Mouse (Mus musculus) stomach, postnatal 0 days (tissue): ENCODE results near the gene Clspn. TPM values are rescaled to one million over a fixed set of nuclear protein-coding genes. Genes with fewer than 3 reads are reported as not detected.

Experiments used
- ATAC-seq: fragments of 200-750 bp; cut with Nextera tagmentation; 2 replicates; pipeline ENCODE4 v1.8.0; 2017; ENCODE audit not compliant: low FRiP score, low TSS enrichment
- DNase-seq: peaks from one replicate; pipeline ENCODE4 v3.0.0-alpha.2; 2016; ENCODE audit warnings: low spot score
- H3K27ac ChIP-seq: fragments of 300-500 bp; sonication (generic); replicated peaks from 2 replicates; pipeline ENCODE4 v1.5.1; 2014; ENCODE audit warnings: mild to moderate bottlenecking, control low read depth
- H3K27me3 ChIP-seq: fragments of 300-500 bp; sonication (generic); 2 replicates; pipeline ENCODE4 v1.6.1; 2014; ENCODE audit warnings: low read length; ENCODE audit not compliant: control insufficient read depth, insufficient read depth
- H3K36me3 ChIP-seq: fragments of 300-500 bp; sonication (generic); 2 replicates; pipeline ENCODE4 v1.6.1; 2014; ENCODE audit warnings: low read length, mixed read lengths; ENCODE audit not compliant: control insufficient read depth, insufficient read depth
- H3K4me1 ChIP-seq: fragments of 300-500 bp; sonication (generic); replicated peaks from 2 replicates; pipeline ENCODE4 v1.6.1; 2014; ENCODE audit warnings: antibody characterized with exemption; ENCODE audit not compliant: control insufficient read depth, insufficient read depth
- H3K4me2 ChIP-seq: fragments of 300-500 bp; sonication (generic); replicated peaks from 2 replicates; pipeline ENCODE4 v1.6.1; 2014; ENCODE audit warnings: low read depth, mild to moderate bottlenecking, control low read depth, moderate library complexity
- H3K4me3 ChIP-seq: fragments of 300-500 bp; sonication (generic); 2 replicates; pipeline ENCODE4 v1.5.1; 2014; ENCODE audit warnings: low read depth, low read length, control low read depth
- H3K9ac ChIP-seq: fragments of 300-500 bp; sonication (generic); 2 replicates; pipeline ENCODE4 v1.6.1; 2014; ENCODE audit warnings: mild to moderate bottlenecking, low read length, control low read depth, mixed read lengths
- H3K9me3 ChIP-seq: fragments of 300-500 bp; sonication (generic); 2 replicates; pipeline ENCODE4 v1.6.1; 2016; ENCODE audit warnings: low read length; ENCODE audit not compliant: control insufficient read depth
- CTCF ChIP-seq: IDR thresholded peaks from 2 replicates; pipeline ENCODE4 v1.5.1; 2016; ENCODE audit warnings: antibody characterized with exemption, low read depth, mild to moderate bottlenecking, moderate library complexity
- EP300 ChIP-seq: optimal IDR thresholded peaks from 2 replicates; pipeline ENCODE3; 2016; ENCODE audit warnings: antibody characterized with exemption
- WGBS: fragments of 180-500 bp; shearing (Covaris S2); extraction: QIAGEN DNeasy Blood & Tissue Kit; methylation state at CpG from one replicate; pipeline ENCODE4 v1.1.7; 2014; 5-methylcytosine and 5-hydroxymethylcytosine counted together
- polyA plus RNA-seq: library from polyadenylated mRNA; unstranded; fragments of >200 nt; fragmentation: Nextera tagmentation; extraction: Ambion mirVana; gene quantifications from 2 replicates; pipeline ENCODE4 v1.2.1, GENCODE M21; 2015

The Clspn gene
- polyA plus RNA-seq, 1 experiment from 2014 or later, result 8.9 TPM

DNA sequence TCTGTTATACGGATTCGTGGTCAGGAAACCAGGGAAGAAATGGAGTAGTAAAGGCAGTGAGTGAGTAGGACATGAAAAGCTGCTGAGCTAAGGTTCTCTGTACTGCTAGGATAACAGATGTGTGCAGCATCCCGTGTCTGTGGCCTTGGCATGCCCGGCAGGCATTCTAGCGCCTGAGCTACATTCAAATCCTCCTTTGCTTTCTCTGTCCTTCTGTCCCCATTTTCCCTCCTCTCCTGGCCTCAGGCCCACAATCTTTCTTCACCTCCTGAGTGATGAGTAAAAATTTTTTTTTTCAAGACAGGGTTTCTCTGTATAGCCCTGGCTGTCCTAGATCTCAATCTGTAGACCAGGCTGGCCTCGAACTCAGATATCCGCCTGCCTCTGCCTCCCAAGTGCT lies 4.6 kb upstream of the Clspn start:
- WGBS, result 69% methylated on average over 7 of the region's 7 CpGs
- DNase-seq (no peak), ATAC-seq (no peak)
- no peaks in the 10 kb centered on the region for H3K4me1 ChIP-seq
- H3K4me3 ChIP-seq, result no peak overlapping the region
- H3K27me3 ChIP-seq, result no peaks in the 10 kb centered on the region
- H3K9me3 ChIP-seq, result no peaks in the 10 kb centered on the region
- no peak overlapping the region for H3K4me2 ChIP-seq
- no peak overlapping the region for H3K9ac ChIP-seq
- no peak overlapping the region for H3K27ac ChIP-seq
- H3K36me3 ChIP-seq, result no peaks in the 10 kb centered on the region
- no peak for TF ChIP-seq EP300
- no peak for TF ChIP-seq CTCF

- no peaks in the 10 kb centered on the region for H3K36me3 ChIP-seq
- TF ChIP-seq CTCF, result no peak
- TF ChIP-seq EP300, result no peak
- no peaks in the 10 kb centered on the region for H3K27me3 ChIP-seq
- DNase-seq, result no peak
- H3K9me3 ChIP-seq, result no peaks in the 10 kb centered on the region
- no peak overlapping the region for H3K4me3 ChIP-seq
- H3K27ac ChIP-seq, result no peak overlapping the region
- ATAC-seq, result 0 out of 2 replicates have a peak, but pooled peaks have one; percentile 22
- H3K4me1 ChIP-seq, result no peaks in the 10 kb centered on the region
- H3K9ac ChIP-seq, result no peak overlapping the region; the same call in 1 of the 2 replicates
- no peak overlapping the region; the same call in 1 of the 2 replicates for H3K4me2 ChIP-seq
- 39% methylated on average over 8 of the region's 8 CpGs for WGBS
Observed at GRCm38 (mm10) chr4:126553105-126553504, 3.6 kb upstream of the Clspn start.

GRCm38 (mm10) chr4:126553685-126554084 lies 3.0 kb upstream of the Clspn start:
- no peak overlapping the region for H3K4me3 ChIP-seq
- WGBS, result 82% methylated on average over 1 of the region's 1 CpGs

GRCm38 (mm10) chr4:126554462-126554861 lies 2.3 kb upstream of the Clspn start:
- H3K36me3 ChIP-seq, result no peaks in the 10 kb centered on the region
- H3K4me1 ChIP-seq, result no peaks in the 10 kb centered on the region
- H3K9me3 ChIP-seq, result no peaks in the 10 kb centered on the region
- H3K4me2 ChIP-seq, result no peak overlapping the region
- H3K9ac ChIP-seq, result no peak overlapping the region
- no peak overlapping the region for H3K27ac ChIP-seq
- TF ChIP-seq CTCF, result peak; percentile 78
- TF ChIP-seq EP300, result no peak
- ATAC-seq (no peak), DNase-seq (no peak)
- no peak overlapping the region for H3K4me3 ChIP-seq
- no peaks in the 10 kb centered on the region for H3K27me3 ChIP-seq
- WGBS, result 32% methylated on average over 3 of the region's 3 CpGs

More at GRCm38 (mm10) chr4:126553685-126554084, 3.0 kb upstream of the Clspn start:
- H3K9ac ChIP-seq, result no peak overlapping the region
- no peaks in the 10 kb centered on the region for H3K4me1 ChIP-seq
- no peaks in the 10 kb centered on the region for H3K27me3 ChIP-seq
- ATAC-seq (no peak), DNase-seq (no peak)
- no peaks in the 10 kb centered on the region for H3K9me3 ChIP-seq
- no peaks in the 10 kb centered on the region for H3K36me3 ChIP-seq
- TF ChIP-seq EP300 (no peak), CTCF (peak; percentile 28; the same call in 1 of the 2 replicates)
- H3K27ac ChIP-seq, result no peak overlapping the region
- H3K4me2 ChIP-seq, result no peak overlapping the region

DNA sequence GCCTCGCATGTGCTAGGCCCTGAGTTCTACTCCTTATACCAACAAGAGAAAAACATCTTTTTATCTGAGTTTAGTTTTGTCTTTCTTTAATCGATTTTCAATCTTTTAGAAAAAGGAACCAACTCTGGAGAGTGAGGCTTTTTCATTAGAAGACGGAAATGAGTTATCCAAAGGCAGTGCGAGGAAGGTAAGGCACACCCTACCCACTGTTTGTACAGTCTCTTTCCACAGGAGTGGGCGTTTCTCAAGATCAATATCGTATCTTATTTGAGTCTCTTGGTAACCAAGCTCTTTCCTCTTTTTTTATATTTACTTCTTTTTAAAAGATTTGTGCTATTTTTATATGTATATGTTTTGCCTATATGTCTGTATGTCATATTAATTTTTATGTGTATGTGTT lies 7.1 kb downstream of the Clspn start:
- Histone ChIP-seq H3K27me3 (no peaks in the 10 kb centered on the region), H3K36me3 (peaks cover 6% of the 10 kb centered on the region; the same call in 1 of the 2 replicates), H3K4me3 (no peak overlapping the region), H3K4me1 (no peaks in the 10 kb centered on the region), H3K27ac (no peak overlapping the region), H3K4me2 (no peak overlapping the region), H3K9ac (no peak overlapping the region), H3K9me3 (no peaks in the 10 kb centered on the region)
- ATAC-seq (no peak), DNase-seq (no peak)
- TF ChIP-seq EP300 (no peak), CTCF (no peak)
- WGBS, result 67% methylated on average over 6 of the region's 6 CpGs

- no peaks in the 10 kb centered on the region for H3K9me3 ChIP-seq
- no peak overlapping the region for H3K4me2 ChIP-seq
- peaks cover 6% of the 10 kb centered on the region; the same call in 1 of the 2 replicates for H3K36me3 ChIP-seq
- no peak overlapping the region for H3K9ac ChIP-seq
- no peak for TF ChIP-seq CTCF
- no peak for TF ChIP-seq EP300
- H3K4me1 ChIP-seq, result no peaks in the 10 kb centered on the region
- H3K27ac ChIP-seq, result no peak overlapping the region
- H3K27me3 ChIP-seq, result no peaks in the 10 kb centered on the region
- no peak for ATAC-seq
- 95% methylated on average over 4 of the region's 4 CpGs for WGBS
- no peak overlapping the region for H3K4me3 ChIP-seq
- no peak for DNase-seq
Observed at GRCm38 (mm10) chr4:126567243-126567642, 10.5 kb downstream of the Clspn start.
